Mouse (Mus musculus) brain, embryonic 18.5 days (tissue): ENCODE measurements around the gene Fanca.
"Not testable (repeated sequence)": the region's sequence is repeated elsewhere in the genome, so short reads cannot be mapped to it uniquely, and the experiment has no call there.

ENCODE experiments used
- DNase-seq: peaks from one replicate; pipeline ENCODE4 v3.0.0-alpha.2; 2012; ENCODE audit warnings: low read depth, low spot score

The Fanca gene

DNA sequence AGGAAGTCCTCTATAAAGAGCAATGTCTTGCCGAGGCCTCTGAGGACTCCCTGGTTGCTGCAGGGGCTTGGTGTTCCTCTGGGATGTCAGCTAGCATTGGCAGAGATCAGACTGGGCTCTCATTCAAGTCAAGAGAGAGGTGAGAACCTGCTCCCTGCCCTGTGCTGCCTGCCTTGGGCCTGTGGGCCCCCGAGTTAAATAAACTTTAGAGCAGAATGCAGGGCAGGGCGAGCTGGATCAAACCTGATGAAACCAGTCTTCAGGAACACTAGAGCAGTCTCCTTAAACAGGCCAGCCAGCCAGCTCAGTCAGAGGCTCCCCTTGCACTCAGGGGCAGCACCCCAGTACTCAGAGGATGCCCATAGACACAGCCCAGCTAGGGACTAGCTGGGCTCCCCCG lies 46.5 kb downstream of the Fanca start:
- DNase-seq: no peak

DNA sequence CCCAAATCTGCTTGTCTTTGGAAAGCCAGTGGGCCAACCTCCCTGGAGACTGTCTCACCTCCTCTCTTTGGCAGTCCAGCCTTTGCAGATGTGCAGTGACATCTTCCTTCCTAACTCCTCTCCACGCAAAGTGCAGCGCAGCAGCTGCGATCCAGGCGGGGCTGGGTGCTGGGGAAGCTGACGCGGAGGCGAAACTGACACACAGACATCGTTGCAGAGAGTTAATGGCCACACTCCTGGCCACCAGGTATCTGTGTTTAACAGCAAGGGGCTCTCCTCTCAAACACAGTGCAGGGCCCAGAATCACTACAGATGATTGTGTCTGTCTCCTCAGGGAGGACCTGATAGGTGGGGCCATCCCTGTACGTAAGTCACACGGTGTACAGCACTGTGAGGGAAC lies 47.2 kb downstream of the Fanca start:
- DNase-seq: no peak

DNA sequence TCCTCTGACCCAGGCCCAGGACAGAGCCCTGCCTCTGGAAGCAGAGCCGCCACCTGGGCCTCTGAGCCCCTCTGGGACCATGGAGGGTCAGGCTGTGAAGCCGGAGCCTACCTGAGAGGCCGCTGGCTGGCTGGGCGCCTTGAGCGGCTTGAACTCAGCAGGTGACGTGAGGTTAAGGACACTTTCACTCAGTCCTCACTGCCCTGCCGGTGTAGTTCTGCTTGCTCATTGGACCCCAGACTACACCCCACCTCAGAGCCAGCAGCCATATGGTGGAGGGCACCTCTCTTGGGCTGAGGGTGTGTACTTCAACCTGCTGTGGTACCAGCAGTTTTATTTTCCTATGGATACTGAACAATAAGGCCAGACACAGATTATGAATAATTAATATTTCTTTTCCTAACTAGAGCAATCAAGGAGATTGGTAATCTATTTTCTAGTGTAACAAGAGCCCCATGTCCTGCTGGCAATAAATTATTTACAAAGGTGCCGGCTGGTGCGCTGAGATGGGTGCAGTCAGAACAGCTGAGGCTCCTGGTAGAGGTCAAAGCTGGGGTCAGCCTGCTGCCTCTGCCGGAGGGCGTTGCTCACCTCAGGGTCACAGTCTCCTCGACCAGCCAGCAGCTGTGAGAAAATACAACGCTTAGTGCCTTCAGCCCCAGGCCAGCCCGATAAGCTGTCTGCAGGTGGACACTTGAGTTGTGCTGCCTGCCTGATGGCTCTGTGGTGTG lies 50.3 kb downstream of the Fanca start:
- DNase-seq: no peak

DNA sequence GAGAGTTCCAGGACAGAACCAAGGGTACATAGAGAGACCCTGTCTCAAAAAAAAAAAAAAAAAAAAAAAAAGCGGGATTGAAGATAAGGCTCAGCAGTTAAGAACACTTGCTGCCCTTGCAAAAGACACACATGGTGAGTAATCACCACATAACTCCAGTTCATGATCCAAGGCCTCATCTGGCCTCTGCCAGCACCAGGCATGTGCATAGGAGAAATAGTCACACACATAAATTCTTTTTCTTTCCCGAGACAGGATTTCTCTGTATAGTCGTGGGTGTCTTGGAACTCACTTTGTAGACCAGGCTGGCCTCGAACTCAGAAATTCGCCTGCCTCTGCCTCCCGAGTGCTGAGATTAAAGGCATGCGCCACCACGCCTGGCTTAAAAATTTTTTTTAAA lies 60.8 kb downstream of the Fanca start:
- not testable (repeated sequence) for DNase-seq

DNA sequence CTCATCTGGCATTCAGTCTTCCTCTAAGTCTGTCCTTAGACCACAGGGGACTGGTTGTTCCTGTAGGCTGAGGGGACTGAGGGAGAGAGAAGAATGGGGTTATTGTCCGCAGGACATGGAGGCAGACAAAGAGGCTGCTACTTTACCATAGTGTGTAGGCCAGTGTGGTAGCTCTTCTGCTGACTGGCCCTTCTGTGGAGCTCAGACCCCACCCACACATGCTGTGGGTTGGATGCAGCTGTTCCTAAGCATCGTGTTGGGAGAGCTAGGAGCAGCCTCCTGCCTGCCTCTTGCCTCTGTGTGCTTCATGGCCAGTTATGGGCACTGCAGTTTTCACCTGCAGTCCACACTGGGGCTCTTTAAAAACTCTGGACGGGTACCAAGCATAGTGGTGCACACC lies 61.3 kb downstream of the Fanca start:
- DNase-seq: no peak

DNA sequence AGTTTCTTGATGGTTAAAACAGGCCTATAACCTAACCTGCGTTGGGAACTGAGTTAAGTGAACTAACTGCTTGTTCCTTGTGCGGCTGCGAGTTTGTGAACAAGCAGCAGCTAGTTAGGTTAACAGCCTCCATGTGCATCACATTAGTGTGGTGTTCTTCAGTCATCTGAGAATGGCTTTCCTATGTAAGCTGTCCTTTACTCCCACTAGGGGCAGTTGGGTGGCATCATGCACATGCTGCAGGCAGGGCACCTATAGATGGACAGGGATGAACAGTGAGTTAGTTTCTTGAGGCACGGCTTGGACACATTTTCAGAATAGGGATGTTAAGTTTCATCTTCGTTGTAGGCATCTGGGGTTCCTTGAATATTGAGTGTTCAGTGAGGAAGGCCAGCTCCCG lies 63.2 kb downstream of the Fanca start:
- DNase-seq: no peak

DNA sequence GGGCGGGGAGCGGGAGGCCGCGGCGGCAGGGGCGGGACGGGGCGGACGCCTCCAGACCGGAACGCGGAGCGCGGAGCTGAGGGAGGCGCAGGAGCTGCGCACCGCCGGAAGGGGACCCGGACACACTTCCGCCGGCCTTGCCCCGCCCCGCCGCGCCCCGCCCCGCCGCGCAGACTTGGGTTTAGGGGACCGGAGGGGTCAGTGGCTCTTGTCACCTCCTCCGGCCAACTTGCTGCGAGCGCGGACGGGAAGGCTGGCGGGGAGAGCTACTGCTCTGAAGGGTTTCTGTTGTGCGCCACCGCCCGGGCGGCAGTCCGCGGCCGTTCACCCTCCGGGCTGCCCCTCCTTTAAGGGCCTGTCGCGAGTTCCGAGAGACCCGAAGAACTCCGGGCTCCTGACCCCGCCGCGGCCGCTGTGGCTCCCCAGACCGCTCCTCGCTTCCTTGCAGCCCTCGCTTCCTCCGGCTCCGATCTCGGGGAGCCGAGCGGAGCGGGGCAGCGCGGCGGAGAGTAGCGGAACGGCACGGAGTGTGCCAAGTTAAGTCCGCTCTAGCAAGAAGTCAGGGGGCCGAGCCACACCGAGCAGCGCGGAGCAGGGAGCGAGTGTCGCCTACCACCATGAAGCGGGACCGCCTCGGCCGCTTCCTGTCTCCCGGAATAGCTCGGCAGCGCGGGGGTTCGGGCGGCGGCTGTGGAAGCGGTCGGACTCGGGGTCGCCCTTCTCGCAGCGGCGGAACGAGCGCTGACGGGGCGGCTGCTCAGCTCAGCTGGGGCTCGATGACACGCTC lies 64.1 kb downstream of the Fanca start, which contains the start of the genes Zfp276 and Vps9d1:
TSS of gene Zfp276 (plus strand) at position 97 of the 787 bp plus-strand sequence.
TSS of gene Vps9d1 (minus strand) at position 250 of the 787 bp plus-strand sequence.
- DNase-seq: peak; percentile 57

DNA sequence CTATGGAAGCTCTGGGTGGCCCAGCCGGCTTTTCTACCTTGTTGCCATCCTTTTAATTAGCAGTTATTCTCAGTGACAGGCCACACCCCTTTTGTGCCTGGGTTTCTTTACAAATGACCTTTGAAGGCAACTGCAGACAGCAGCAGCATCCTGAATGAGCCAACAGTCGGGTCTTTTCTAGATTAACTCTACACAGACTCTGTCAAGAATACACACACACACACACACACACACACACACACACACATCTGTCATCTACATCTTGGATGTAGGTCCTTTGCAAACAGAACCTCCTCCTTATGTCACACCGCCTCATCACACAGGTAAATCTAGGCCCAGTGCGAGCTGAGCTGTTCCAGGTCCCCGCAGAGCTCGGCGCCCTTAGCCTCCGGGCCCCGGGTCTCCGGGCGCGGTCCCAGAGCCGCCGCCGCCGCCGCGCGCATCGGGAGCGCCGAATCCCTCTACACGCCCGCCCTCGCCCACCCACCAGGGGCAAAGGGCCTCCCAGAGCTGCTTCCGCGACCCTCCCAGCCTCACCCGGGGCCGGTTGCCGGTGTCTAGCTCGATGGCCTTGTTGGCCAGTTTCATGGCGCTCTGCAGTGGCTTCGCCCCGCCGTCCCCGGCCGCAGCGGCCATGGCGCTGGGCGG lies 64.8 kb downstream of the Fanca start:
- DNase-seq: no peak

DNA sequence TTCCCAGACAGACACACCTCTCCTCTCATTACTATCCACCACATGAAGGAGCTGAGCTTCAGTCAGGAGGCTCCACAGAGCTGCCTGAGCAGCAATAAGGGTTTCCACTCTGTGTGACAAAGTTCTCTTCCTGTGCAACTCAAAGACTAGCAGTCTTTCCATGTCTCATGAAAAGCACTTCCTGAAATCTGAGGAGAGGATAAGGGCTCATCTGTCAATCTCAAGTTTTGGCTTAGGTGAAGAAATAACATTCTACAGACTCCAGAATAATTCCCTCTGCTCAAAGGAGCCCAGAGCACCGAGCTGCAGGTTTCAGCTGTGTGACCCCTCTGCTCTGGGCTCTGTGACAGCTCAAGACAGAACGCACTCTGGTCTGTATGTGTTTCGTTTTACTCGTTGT lies 65.5 kb downstream of the Fanca start:
- no peak for DNase-seq

DNA sequence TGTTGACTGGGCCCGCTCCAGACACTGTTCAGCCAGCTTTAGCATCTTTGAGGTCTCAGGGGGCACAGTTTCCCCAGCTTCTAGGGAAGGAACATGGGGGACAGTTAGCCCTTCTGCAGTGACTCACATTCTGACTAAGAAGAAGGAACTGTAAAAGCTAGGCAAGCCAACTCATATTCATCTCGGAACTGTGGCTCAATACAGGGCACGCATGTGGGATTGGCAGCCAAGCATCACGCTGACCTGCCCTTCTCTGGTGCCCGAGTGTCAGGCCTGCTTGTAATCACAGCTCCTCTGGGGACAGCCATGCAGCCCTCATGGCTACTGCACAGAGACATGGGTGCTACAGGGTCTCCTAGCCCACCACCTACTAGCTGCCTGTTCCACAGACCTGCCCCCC lies 67.4 kb downstream of the Fanca start:
- no peak for DNase-seq

DNA sequence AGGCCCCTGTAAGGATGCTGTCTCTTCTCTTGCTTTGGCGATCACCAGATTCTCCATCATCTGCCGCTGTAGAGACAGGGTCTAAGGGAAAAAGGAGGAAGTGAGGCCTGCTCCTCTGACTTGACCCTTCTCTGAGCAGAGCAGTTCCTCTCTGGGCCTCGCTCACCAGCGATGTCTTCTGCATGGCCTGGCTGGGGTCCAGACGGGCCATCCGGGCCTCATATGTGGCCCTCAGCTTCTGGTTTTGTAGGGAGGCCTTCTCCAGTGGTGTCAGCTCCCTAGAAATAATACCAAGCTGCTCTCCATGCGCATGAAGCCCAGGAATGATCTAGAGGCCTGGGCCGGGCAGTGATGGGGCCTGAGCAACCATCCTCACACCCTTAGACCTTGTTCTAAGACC lies 69.8 kb downstream of the Fanca start:
- no peak for DNase-seq

DNA sequence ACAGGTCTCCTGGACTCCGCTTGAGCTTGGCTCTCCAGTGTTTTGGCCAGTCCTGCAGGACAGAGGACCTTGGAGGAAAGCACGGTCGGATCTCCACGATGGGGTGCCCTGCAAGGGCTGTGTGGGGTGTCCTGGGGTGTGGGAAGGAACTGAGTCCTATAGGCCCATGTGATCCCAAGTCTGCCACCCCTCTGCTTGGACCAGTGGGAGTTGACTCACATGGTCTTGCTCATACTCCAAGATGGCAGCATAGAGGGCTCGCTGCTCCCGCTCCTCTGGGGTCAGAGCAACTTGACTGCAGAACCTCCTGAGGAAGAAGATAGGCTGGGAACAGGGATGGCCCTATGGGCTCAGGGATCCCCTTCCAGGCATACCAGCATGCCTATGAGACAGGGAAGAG lies 70.6 kb downstream of the Fanca start:
- no peak for DNase-seq

DNA sequence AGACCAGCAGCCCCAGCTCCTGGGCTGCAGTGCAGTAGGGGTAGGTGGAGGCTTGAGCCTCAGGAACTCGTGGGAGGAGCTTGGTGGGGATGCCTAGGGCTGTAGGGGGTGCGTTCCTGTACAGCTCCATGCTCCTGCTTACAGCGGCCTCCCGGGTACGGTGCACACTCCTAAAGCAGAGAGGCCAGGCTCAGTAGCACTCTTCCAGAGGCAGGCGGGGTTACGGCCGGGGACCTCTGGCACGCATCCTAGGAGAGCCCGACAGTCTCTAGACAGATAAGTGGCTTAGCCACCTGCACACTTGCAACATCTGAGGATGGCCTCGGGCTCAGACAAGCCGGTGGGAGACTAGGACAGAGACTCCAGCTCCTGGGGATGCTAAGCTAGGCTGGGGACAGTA lies 72.8 kb downstream of the Fanca start:
- no peak for DNase-seq

DNA sequence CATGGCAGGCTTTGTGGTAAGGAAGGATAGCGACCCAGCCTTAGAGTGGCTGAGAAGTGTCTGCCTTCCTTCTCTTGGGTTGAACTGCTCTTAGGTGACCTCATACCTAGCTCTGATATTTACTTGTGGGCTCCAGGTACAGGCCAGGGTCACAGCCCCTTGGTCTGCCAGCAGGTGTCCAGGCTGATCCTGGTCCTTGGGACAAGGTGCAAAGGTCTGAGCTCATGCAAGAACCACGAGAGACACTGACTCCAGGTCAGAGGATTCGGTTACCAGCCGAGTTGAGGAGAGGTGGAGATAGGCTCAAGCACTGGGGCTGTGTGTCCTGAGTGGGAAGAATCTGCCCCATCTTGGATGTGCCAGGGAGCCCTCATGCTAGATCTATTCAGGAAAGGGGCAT lies 74.0 kb downstream of the Fanca start:
- no peak for DNase-seq

DNA sequence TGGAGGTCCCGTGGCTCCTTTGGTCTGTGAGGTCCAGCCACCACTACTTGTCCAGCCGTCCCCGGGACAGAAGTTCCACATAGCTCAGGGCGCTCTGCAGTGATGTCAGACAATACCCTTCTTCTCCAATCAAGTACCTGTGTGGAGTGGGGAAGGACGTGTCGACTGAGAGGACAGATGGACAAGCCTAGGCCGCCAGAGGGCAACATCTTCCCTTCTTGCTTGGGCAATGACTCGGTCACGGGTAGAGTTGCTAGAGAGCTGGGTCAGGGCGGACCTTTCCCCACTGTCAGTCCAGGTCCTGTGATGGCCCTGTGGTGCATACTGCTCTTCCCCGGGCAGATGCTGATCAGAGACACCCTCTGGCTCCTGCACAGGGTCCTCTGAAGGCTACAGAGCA lies 75.3 kb downstream of the Fanca start:
- no peak for DNase-seq

DNA sequence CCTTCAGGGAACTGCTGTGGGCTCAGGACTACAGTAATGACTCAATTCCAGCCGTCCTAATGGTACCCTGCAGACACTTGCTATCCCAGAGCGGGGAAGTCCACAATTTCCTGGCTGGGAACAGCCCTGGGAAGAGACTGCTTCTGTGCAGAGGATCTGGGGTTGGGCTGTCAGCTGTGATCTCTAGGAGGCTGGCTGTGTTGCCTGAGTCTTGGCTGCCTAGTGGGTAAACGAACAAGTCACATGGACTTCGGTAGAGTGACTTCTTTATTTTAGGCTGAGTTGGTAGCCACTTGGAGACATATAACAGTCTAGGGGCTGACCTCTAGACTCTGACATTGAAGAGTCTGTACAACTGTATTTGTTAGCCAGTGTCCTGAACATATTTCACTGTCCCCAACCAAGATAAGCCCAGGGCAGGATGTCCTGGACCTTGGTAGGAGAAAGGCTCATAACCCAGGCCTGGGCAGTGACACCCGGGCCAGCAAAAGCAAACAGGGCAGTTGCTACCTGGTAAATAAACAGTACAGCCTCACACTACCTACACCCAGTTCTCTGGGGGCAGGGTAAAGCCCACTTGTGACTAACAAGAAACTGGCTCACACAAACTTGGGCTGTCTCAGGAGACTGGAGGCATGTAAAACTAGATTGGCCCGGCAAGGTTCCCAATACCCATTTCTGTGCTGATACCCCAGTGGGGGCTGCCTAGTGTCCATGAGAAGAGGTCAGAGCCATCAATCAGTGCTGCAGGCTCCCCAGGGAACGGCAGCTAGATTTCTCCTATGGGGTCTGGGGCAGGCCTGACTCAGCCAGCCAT lies 76.1 kb downstream of the Fanca start:
- DNase-seq: no peak

DNA sequence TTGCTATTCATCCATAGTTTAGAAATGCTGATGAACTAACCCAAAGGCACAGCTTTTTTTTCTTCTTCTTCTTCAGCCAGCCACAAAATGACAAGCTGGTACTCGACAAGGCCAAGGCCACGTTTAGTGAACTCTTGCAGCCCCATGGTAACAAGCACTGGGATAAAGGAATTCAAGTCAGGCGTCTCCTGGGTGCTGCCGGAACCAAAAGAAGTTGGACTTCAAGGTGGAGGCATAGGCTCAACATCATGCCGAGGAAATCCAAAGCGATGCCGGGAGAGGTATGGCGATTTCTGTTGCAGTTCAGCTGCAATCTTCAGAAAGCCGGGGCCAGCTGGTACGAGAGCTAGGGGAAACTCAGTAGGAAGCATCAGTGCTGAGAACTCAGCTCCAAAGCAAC lies 79.0 kb downstream of the Fanca start:
- no peak for DNase-seq

DNA sequence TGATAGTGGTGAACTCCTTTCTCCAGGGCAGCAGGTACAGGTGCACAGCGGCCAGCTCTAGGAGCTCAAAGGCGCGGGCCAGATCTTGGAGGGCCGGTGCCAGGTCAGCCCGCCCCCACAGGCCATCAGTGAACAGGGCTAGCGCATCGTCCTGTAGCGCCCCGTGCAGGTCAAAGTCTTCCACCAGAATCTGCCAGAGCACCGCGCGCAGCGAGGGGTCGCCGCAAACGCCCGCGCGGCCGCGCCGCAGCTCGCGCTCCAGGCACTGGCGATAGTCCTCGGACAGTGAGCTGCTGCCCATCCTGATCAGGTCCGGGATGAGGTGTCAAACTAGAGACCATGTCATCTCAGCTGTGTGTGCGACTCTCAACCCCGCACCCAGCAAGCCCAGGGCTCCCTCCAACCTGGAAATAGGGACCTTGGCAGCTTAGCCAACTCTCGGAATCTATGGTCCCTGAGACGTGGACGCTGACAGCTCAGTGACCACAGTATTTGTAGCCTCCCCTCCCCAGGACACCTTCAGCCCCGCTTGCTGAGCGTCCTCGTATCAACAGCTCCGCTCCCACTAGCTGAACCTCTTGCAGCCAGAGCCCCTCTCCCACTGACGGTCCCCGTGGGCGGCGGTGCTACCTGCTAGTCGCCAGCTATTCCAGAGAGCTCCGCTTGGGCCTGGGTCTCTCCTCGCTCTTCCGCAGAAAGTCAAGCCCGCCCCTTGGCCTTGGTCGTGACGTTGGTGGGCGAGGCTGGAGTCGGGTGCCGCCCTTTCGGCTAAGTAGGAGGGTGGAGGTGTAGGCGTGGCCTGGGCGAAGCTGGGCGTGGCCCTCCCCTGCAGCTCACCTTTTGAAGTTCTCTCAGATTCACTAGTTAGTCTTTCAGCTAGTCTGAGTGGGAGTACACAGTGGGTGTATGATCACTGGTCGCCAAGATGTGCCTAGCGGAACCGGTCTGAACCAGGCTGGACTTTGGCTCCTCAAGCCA lies 82.6 kb downstream of the Fanca start, which contains the start of gene Spata2l:
TSS of gene Spata2l (minus strand) at position 714 of the 978 bp plus-strand sequence.
- DNase-seq: no peak

DNA sequence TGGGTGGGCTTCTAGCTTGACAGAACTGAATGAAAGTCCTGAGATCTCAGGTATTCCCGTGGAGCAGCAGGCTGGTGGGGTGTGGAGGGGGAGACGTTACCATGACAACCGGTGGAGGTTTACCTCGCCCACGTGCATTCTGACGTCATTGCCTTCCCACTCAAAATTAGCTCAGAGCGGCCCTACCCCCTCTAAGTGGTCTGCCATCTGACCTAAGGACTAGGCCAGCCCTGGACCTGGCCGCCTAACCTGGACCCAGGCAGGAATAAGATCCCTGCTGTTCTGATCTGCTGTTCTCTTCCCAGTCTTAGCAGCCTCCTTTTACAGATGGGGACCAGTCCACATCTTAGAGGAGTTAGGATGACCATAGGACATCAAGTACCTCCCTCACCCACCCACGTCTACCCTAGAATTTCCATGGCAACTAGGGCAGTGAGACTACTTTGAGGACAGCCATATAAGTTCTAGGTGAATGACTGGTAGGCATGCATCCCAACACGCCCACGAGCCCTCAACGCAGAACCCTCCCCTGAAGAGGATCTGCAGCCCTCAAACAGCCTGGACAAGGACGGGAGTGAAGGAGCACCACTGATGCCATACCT lies 83.4 kb downstream of the Fanca start:
- DNase-seq: no peak

DNA sequence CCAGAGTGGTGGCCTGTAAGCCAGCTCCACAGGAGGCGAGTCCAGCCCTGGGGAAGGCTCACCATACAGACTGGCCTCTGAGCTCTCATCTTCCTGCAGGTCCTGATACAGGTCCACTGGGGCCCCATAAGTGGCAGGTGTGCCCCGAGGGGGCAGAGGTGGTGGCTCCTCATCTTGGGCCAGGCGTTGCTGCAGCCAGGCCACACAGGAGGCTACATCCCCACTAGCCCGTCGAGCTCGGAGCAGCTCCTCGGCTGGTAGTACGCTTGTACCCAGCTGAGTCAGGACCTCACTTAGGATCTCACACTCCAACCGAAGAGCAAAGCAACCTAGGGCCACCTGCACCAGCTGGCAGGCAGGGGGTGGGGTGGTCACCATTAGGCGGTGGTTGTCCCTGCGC lies 84.6 kb downstream of the Fanca start:
- no peak for DNase-seq
